Mouse (Mus musculus) intestine, postnatal 0 days (tissue): Measurements from ENCODE around the gene Fggy. TPM values are rescaled to one million over a fixed set of nuclear protein-coding genes. Genes with fewer than 3 reads are reported as not detected.

Experiments used
- ATAC-seq: fragments of 200-750 bp; cut with Nextera tagmentation; 2 replicates; pipeline ENCODE4 v1.8.0; 2017; ENCODE audit warnings: mild to moderate bottlenecking, moderate TSS enrichment, moderate library complexity
- H3K27ac ChIP-seq: fragments of 300-500 bp; sonication (generic); 2 replicates; pipeline ENCODE4 v1.5.1; 2014; ENCODE audit warnings: mild to moderate bottlenecking, low read depth, low read length, moderate library complexity
- H3K27me3 ChIP-seq: fragments of 300-500 bp; sonication (generic); replicated peaks from 2 replicates; pipeline ENCODE4 v1.6.1; 2014; ENCODE audit warnings: low read length, mixed read lengths; ENCODE audit not compliant: control insufficient read depth, insufficient read depth
- H3K36me3 ChIP-seq: fragments of 300-500 bp; sonication (generic); 2 replicates; pipeline ENCODE4 v1.6.1; 2014; ENCODE audit warnings: mild to moderate bottlenecking, moderate library complexity; ENCODE audit not compliant: control insufficient read depth, insufficient read depth
- H3K4me1 ChIP-seq: fragments of 300-500 bp; sonication (generic); replicated peaks from 2 replicates; pipeline ENCODE4 v1.6.1; 2014; ENCODE audit warnings: antibody characterized with exemption, low read length, mixed read lengths; ENCODE audit not compliant: control insufficient read depth, insufficient read depth
- H3K4me2 ChIP-seq: fragments of 300-500 bp; sonication (generic); replicated peaks from 2 replicates; pipeline ENCODE4 v1.6.1; 2014; ENCODE audit warnings: low read depth, mild to moderate bottlenecking, moderate library complexity
- H3K4me3 ChIP-seq: fragments of 300-500 bp; sonication (generic); 2 replicates; pipeline ENCODE4 v1.5.1; 2014; ENCODE audit warnings: low read depth, low read length
- H3K9ac ChIP-seq: fragments of 300-500 bp; sonication (generic); 2 replicates; pipeline ENCODE4 v1.6.1; 2014; ENCODE audit warnings: mild to moderate bottlenecking, low read depth, low read length
- H3K9me3 ChIP-seq: fragments of 300-500 bp; sonication (generic); 2 replicates; pipeline ENCODE4 v1.6.1; 2016; ENCODE audit warnings: mixed run types; ENCODE audit not compliant: control insufficient read depth
- CTCF ChIP-seq: sonication (generic); IDR thresholded peaks from 2 replicates; pipeline ENCODE4 v1.5.1; 2016; ENCODE audit warnings: low read depth, mild to moderate bottlenecking, control low read depth, antibody characterized with exemption, moderate library complexity
- WGBS: fragments of 180-500 bp; shearing (Covaris S2); extraction: QIAGEN DNeasy Blood & Tissue Kit; methylation state at CpG from one replicate; pipeline ENCODE4 v1.1.7; 2014; 5-methylcytosine and 5-hydroxymethylcytosine counted together
- polyA plus RNA-seq: library from polyadenylated mRNA; unstranded; fragments of >200 nt; fragmentation: Nextera tagmentation; extraction: Ambion mirVana; gene quantifications from 2 replicates; pipeline ENCODE4 v1.2.1, GENCODE M21; 2015

The Fggy gene
- polyA plus RNA-seq, 1 experiment from 2014 or later: 9.9 TPM

DNA sequence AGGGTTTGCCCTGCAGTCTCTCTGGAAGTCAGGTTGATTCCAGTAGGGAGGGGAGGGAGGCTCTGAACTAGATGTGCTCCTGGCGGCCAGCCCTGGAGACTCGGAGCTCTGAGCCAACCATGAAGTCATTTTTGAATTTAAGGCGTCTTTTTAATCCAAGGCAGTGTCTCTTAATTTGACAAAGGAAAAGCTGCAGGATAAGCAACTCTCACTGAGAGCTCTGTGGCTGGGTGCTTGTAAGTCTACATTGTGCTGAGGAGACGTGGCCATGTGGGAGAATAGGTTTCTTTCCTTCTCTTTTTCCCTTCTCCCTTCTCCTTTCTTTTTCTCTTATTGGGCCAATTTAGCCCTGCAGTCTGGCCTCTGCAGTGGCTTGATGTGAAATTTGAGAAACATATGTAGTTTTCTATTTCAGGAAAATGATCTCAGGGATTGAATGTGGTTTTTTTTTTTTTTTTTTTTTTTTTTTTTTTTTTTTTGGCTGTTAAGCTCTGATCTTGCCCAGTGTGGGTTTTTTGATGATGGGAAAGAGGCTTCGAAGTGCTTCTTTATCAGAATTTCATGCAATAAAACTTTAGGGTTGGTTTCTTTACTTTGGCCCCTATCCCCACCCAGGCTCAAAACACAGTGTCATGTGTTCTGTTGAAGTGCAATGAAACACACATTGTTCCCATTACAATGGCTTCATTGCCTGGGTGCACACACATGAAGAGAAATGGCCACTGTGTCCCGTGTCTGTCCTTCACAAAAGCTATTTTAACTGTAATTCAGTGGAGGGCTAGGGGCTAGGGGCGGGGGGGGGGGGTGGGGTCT is 79.8 kb downstream of the Fggy start:
- no peak overlapping the region for H3K27ac ChIP-seq
- ATAC-seq: peak; percentile 53
- 27% methylated on average over 7 of the region's 7 CpGs for WGBS
- no peaks in the 10 kb centered on the region for H3K9me3 ChIP-seq
- H3K4me1 ChIP-seq: peaks cover 4% of the 10 kb centered on the region
- H3K4me3 ChIP-seq: no peak overlapping the region
- no peak overlapping the region for H3K9ac ChIP-seq
- H3K27me3 ChIP-seq: no peaks in the 10 kb centered on the region
- H3K36me3 ChIP-seq: no peaks in the 10 kb centered on the region
- H3K4me2 ChIP-seq: no peak overlapping the region
- no peak for TF ChIP-seq CTCF

DNA sequence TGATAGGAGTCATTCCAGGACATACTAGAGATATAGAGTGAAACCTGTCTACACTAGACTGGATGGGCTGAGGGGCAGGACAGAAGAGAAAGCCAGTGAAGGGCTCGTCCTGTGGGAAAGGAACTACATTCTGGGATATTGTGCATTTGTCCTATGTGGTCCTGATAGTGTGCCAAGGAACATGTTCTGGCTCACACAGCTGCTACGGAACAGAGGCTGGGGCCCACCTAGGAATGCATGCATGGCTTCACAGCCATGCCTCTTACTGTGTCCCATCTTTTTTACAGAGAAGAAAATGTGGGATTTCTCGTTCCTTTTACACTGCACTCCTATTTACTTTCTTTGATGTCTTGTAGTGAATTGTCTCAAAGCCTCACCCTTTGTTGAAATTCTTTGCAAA is 80.8 kb downstream of the Fggy start:
- Histone ChIP-seq H3K27ac (no peak overlapping the region), H3K4me3 (no peak overlapping the region), H3K27me3 (no peaks in the 10 kb centered on the region), H3K9ac (no peak overlapping the region), H3K4me2 (no peak overlapping the region), H3K36me3 (no peaks in the 10 kb centered on the region), H3K4me1 (peaks cover 4% of the 10 kb centered on the region), H3K9me3 (no peaks in the 10 kb centered on the region)
- no peak for ATAC-seq
- TF ChIP-seq CTCF: no peak
- WGBS: 64% methylated on average over 3 of the region's 3 CpGs

DNA sequence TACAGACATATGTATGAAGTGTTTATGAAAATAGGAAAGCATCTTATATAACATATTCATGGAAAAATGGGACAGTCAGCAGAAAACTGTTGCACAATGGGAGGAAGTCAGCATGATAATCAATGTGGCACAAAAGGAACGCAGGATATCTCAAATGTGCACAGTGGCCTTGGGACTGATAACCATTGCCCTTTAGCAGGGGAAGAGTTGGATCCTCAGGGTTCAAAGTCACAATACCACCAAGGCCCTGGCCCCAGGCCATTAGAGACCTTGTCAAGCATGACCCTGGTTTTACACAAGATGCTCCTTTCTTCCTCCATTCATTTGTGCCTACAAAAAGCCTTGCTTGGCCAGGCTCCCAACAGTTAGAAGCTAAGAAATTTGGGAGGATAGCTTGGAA is 83.5 kb downstream of the Fggy start:
- no peaks in the 10 kb centered on the region for H3K36me3 ChIP-seq
- H3K9ac ChIP-seq: no peak overlapping the region
- peaks cover 4% of the 10 kb centered on the region for H3K4me1 ChIP-seq
- no peak overlapping the region for H3K4me3 ChIP-seq
- no peak overlapping the region for H3K4me2 ChIP-seq
- WGBS: 48% methylated on average over 1 of the region's 1 CpGs
- H3K9me3 ChIP-seq: no peaks in the 10 kb centered on the region
- no peaks in the 10 kb centered on the region for H3K27me3 ChIP-seq
- H3K27ac ChIP-seq: no peak overlapping the region
- no peak for TF ChIP-seq CTCF
- no peak for ATAC-seq

DNA sequence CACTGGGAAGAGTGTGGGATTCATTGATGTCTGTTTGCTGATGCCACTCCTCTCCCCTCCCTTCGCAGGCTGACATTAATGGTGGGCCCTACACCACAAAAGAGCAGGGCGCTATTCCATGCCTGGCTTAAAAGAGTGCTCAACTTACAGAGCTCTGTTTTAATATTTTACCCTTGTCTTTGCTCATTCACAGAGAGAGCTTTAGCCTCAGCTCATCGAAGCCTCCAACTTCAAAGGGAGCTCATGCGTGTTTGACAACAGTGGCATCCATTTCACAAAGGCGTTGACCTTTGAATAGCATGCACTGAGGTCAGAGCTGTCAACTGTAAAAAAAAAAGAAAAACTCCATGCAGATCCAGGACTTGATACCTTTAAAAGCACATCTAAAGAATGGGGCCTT is 86.7 kb downstream of the Fggy start:
- WGBS: 70% methylated on average over 5 of the region's 5 CpGs
- no peak for ATAC-seq

DNA sequence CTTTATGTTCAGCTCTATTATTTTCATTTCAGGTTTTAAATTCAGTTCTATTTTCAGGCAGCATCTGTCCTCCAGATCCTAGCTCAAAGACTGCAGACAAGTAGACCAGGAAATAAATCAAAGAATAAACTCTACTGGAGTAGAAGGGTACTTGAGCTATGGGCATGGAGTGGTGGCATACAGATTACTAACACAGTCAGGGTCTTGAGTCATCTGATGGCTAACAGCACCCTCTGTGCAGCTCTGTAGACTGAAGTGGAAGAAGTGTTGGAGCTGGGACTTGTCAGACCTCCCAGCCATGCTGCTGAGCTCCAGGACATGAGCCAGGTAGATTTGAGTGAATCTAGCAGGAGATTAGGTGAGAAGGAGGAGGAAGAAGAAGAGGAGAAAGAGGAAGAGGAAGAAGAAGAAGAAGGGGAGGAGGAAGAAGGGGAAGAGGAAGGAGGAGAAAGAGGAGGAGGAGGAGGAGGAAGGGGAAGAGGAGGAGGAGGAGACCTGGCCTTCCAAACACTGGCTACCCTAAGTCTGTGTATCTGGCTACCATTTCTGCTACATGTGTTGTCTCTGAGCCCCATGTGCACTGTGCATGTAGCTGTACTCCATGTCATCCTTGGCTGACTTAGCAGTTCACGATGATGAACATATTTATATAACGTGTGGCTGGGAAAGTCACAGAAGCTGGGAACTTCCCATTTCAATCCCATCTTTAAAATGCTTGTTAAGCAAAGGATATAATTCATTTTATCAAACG is 91.7 kb downstream of the Fggy start:
- no peak overlapping the region for H3K4me2 ChIP-seq
- no peak overlapping the region for H3K27ac ChIP-seq
- WGBS: 66% methylated on average over 3 of the region's 3 CpGs
- no peak for TF ChIP-seq CTCF
- H3K9me3 ChIP-seq: no peaks in the 10 kb centered on the region
- H3K27me3 ChIP-seq: no peaks in the 10 kb centered on the region
- no peaks in the 10 kb centered on the region for H3K4me1 ChIP-seq
- no peak overlapping the region for H3K9ac ChIP-seq
- H3K36me3 ChIP-seq: no peaks in the 10 kb centered on the region
- ATAC-seq: no peak
- no peak overlapping the region for H3K4me3 ChIP-seq

More for the DNA sequence above, 86.7 kb downstream of the Fggy start:
- no peak for TF ChIP-seq CTCF
- H3K27me3 ChIP-seq: no peaks in the 10 kb centered on the region
- H3K36me3 ChIP-seq: no peaks in the 10 kb centered on the region
- H3K9ac ChIP-seq: no peak overlapping the region
- no peak overlapping the region for H3K27ac ChIP-seq
- H3K4me3 ChIP-seq: no peak overlapping the region
- H3K9me3 ChIP-seq: no peaks in the 10 kb centered on the region
- no peaks in the 10 kb centered on the region for H3K4me1 ChIP-seq
- no peak overlapping the region for H3K4me2 ChIP-seq

DNA sequence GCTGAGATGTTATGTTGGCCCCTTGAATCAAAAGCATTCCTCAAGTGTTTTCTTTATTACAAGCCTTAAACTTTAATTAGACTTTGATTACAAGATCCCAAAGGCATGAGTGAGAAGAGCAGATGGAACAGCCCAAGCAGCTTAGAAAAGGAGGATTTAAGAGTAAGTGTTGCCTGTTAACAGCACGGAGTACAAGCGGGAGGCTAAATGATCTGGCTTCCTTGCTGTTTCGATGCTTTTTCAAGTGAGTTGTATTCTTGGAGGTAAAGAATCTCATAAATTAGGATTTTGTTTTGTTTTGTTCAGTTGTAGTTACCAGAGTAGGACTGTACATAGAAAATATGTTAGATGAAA is 92.2 kb downstream of the Fggy start:
- H3K4me2 ChIP-seq: no peak overlapping the region
- WGBS: 79% methylated on average over 3 of the region's 3 CpGs
- no peak overlapping the region for H3K9ac ChIP-seq
- TF ChIP-seq CTCF: no peak
- H3K9me3 ChIP-seq: no peaks in the 10 kb centered on the region
- H3K4me1 ChIP-seq: no peaks in the 10 kb centered on the region
- no peak for ATAC-seq
- H3K27me3 ChIP-seq: no peaks in the 10 kb centered on the region
- no peak overlapping the region for H3K27ac ChIP-seq
- H3K36me3 ChIP-seq: no peaks in the 10 kb centered on the region
- H3K4me3 ChIP-seq: no peak overlapping the region
